Mouse (Mus musculus): ENCODE data around the gene Nus1. TPM values are rescaled to one million over a fixed set of nuclear protein-coding genes. Genes with fewer than 3 reads are reported as not detected.

Nus1 gene
- 8.0 and 11.6 TPM in 2 replicates for total RNA-seq (2014; rRNA removed; ENCODE audit: low replicate concordance)
- 6.5 and 7.2 TPM in 2 replicates for polyA plus RNA-seq (2015; fragmentation: Nextera tagmentation; extraction: Ambion mirVana)

GRCm38 (mm10) chr10:52417299-52417997 is at the start of gene Nus1:
Gene Nus1, plus strand, starts transcription at chr10:52417547.
- under 1% methylated on average over 68 of the region's 79 CpGs for WGBS
- Histone ChIP-seq H3K27me3 (ENCODE audit: control insufficient read depth, insufficient read depth, low read length) (no peaks in the 10 kb centered on the region), H3K9ac (replicated peaks; ENCODE audit: low read depth, low read length) (peak within 1 kb of the TSS; percentile 88), H3K27ac (ENCODE audit: low read depth) (peak within 1 kb of the TSS; percentile 94), H3K9me3 (replicated peaks; ENCODE audit: control insufficient read depth, low read length) (no peaks in the 10 kb centered on the region), H3K36me3 (replicated peaks; ENCODE audit: control insufficient read depth, insufficient read depth, low read length) (no peaks in the 10 kb centered on the region), H3K4me2 (ENCODE audit: low read depth, low read length) (peak within 1 kb of the TSS; percentile 68), H3K4me3 (ENCODE audit: low read depth, low read length) (peak within 1 kb of the TSS; percentile 95), H3K4me1 (ENCODE audit: control insufficient read depth, insufficient read depth) (peaks cover 37% of the 10 kb centered on the region)
- peak; percentile 99 for ATAC-seq (ENCODE audit: insufficient read depth, low read depth)
- peak; percentile 29; the same call in 1 of the 2 replicates for TF ChIP-seq EP300 (IDR thresholded peaks at IDR 0.05; ENCODE audit: low read depth)
- peak; percentile 95 for TF ChIP-seq CTCF (IDR thresholded peaks at IDR 0.05; ENCODE audit: low read depth)
- DNase-seq (ENCODE audit: low spot score) = peak; percentile 99

- no peaks in the 10 kb centered on the region for H3K27me3 ChIP-seq (ENCODE audit: control insufficient read depth, insufficient read depth, low read length)
- WGBS = 63% methylated on average over 4 of the region's 4 CpGs
- H3K4me1 ChIP-seq (ENCODE audit: control insufficient read depth, insufficient read depth) = no peaks in the 10 kb centered on the region
Measured at GRCm38 (mm10) chr10:52368376-52368775, 49.0 kb upstream of the Nus1 start.

GRCm38 (mm10) chr10:52373834-52374233 is 43.5 kb upstream of the Nus1 start:
- H3K4me2 ChIP-seq (ENCODE audit: low read depth, low read length) = no peak overlapping the region
- no peak for ATAC-seq (ENCODE audit: insufficient read depth, low read depth)
- no peak overlapping the region for H3K4me3 ChIP-seq (ENCODE audit: low read depth, low read length)
- H3K9ac ChIP-seq (replicated peaks; ENCODE audit: low read depth, low read length) = no peak overlapping the region
- 81% methylated on average over 4 of the region's 4 CpGs for WGBS
- no peak for DNase-seq (ENCODE audit: low spot score)
- no peaks in the 10 kb centered on the region for H3K36me3 ChIP-seq (replicated peaks; ENCODE audit: control insufficient read depth, insufficient read depth, low read length)
- H3K4me1 ChIP-seq (ENCODE audit: control insufficient read depth, insufficient read depth) = no peaks in the 10 kb centered on the region
- H3K27ac ChIP-seq (ENCODE audit: low read depth) = no peak overlapping the region
- H3K27me3 ChIP-seq (ENCODE audit: control insufficient read depth, insufficient read depth, low read length) = no peaks in the 10 kb centered on the region
- TF ChIP-seq EP300 (IDR thresholded peaks at IDR 0.05; ENCODE audit: low read depth) (no peak), CTCF (IDR thresholded peaks at IDR 0.05; ENCODE audit: low read depth) (no peak)
- H3K9me3 ChIP-seq (replicated peaks; ENCODE audit: control insufficient read depth, low read length) = no peaks in the 10 kb centered on the region

More at GRCm38 (mm10) chr10:52368376-52368775, 49.0 kb upstream of the Nus1 start:
- no peak overlapping the region for H3K9ac ChIP-seq (replicated peaks; ENCODE audit: low read depth, low read length)
- no peak overlapping the region for H3K4me2 ChIP-seq (ENCODE audit: low read depth, low read length)
- no peak for DNase-seq (ENCODE audit: low spot score)
- H3K9me3 ChIP-seq (replicated peaks; ENCODE audit: control insufficient read depth, low read length) = no peaks in the 10 kb centered on the region
- TF ChIP-seq CTCF (IDR thresholded peaks at IDR 0.05; ENCODE audit: low read depth) (no peak), EP300 (IDR thresholded peaks at IDR 0.05; ENCODE audit: low read depth) (no peak)
- H3K27ac ChIP-seq (ENCODE audit: low read depth) = no peak overlapping the region
- H3K4me3 ChIP-seq (ENCODE audit: low read depth, low read length) = no peak overlapping the region
- no peaks in the 10 kb centered on the region for H3K36me3 ChIP-seq (replicated peaks; ENCODE audit: control insufficient read depth, insufficient read depth, low read length)
- ATAC-seq (ENCODE audit: insufficient read depth, low read depth) = no peak

- H3K9ac ChIP-seq (replicated peaks; ENCODE audit: low read depth, low read length) = no peak overlapping the region
- no peaks in the 10 kb centered on the region for H3K9me3 ChIP-seq (replicated peaks; ENCODE audit: control insufficient read depth, low read length)
- H3K4me1 ChIP-seq (ENCODE audit: control insufficient read depth, insufficient read depth) = no peaks in the 10 kb centered on the region
- H3K4me3 ChIP-seq (ENCODE audit: low read depth, low read length) = no peak overlapping the region
- TF ChIP-seq EP300 (IDR thresholded peaks at IDR 0.05; ENCODE audit: low read depth) (no peak), CTCF (IDR thresholded peaks at IDR 0.05; ENCODE audit: low read depth) (no peak)
- no peak overlapping the region for H3K27ac ChIP-seq (ENCODE audit: low read depth)
- H3K36me3 ChIP-seq (replicated peaks; ENCODE audit: control insufficient read depth, insufficient read depth, low read length) = no peaks in the 10 kb centered on the region
- ATAC-seq (ENCODE audit: insufficient read depth, low read depth) = no peak
- no peak overlapping the region for H3K4me2 ChIP-seq (ENCODE audit: low read depth, low read length)
- no peak for DNase-seq (ENCODE audit: low spot score)
- no peaks in the 10 kb centered on the region for H3K27me3 ChIP-seq (ENCODE audit: control insufficient read depth, insufficient read depth, low read length)
Measured at GRCm38 (mm10) chr10:52374651-52375050, 42.7 kb upstream of the Nus1 start.

- H3K4me1 ChIP-seq (ENCODE audit: control insufficient read depth, insufficient read depth) = peaks cover 8% of the 10 kb centered on the region
- no peaks in the 10 kb centered on the region for H3K36me3 ChIP-seq (replicated peaks; ENCODE audit: control insufficient read depth, insufficient read depth, low read length)
- H3K27me3 ChIP-seq (ENCODE audit: control insufficient read depth, insufficient read depth, low read length) = no peaks in the 10 kb centered on the region
- no peak for TF ChIP-seq EP300 (IDR thresholded peaks at IDR 0.05; ENCODE audit: low read depth)
- TF ChIP-seq CTCF (IDR thresholded peaks at IDR 0.05; ENCODE audit: low read depth) = no peak
- DNase-seq (ENCODE audit: low spot score) (no peak), ATAC-seq (ENCODE audit: insufficient read depth, low read depth) (no peak)
- no peak overlapping the region for H3K9ac ChIP-seq (replicated peaks; ENCODE audit: low read depth, low read length)
- no peak overlapping the region for H3K27ac ChIP-seq (ENCODE audit: low read depth)
- H3K9me3 ChIP-seq (replicated peaks; ENCODE audit: control insufficient read depth, low read length) = no peaks in the 10 kb centered on the region
- WGBS = 79% methylated on average over 2 of the region's 2 CpGs
- H3K4me3 ChIP-seq (ENCODE audit: low read depth, low read length) = no peak overlapping the region
- no peak overlapping the region for H3K4me2 ChIP-seq (ENCODE audit: low read depth, low read length)
Measured at GRCm38 (mm10) chr10:52376422-52376821, 40.9 kb upstream of the Nus1 start.
